Mouse (Mus musculus): ENCODE data around the gene Lrp1. TPM values are rescaled to one million over a fixed set of nuclear protein-coding genes. Genes with fewer than 3 reads are reported as not detected.

Gene Lrp1
- polyA plus RNA-seq, 1 experiment from 2014 or later = 101 TPM

DNA sequence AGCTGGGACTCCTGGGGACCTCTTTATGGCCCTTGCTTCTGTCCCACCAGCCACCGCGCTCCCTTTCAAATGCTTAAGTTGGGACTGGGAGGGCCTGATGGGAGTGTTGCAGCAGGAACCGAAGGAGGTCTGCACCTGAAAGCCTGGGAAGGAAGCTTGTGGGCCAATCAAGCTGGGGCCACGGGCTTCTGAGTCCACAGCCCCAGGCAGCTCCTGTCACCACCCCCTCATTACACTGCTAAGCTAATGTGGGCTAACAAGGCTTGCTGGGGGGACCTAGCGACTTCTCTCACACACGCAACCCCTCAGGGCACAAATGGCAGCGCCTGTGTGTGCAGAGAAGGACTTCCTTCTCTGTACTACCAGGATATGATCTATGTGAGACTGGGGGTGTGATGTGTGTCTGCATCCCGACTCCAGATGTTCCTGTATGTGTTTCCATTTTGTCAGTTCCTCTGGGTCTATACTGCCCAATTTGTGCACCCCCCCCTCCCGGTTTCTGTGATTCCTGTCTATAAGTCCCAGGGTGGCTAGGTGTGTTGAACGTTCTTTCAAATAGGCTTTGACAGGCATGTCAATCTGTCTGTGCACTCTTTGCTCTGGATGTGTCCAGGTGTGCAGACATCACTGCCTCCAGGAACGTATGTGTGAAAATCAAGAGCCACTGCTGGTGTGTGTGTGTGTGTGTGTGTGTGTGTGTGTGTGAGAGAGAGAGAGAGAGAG lies 109.9 kb downstream of the Lrp1 start:
- 7% methylated on average over 11 of the region's 11 CpGs for WGBS
- H3K4me2 ChIP-seq = peak overlapping the region; percentile 78
- no peak for ATAC-seq (ENCODE audit: low FRiP score)
- H3K4me1 ChIP-seq (replicated peaks) = peaks cover 85% of the 10 kb centered on the region
- peak overlapping the region; percentile 41 for H3K4me3 ChIP-seq
- peak overlapping the region; percentile 82 for H3K9ac ChIP-seq
- H3K9me3 ChIP-seq = no peaks in the 10 kb centered on the region
- peaks cover 3% of the 10 kb centered on the region for H3K36me3 ChIP-seq
- peaks cover 37% of the 10 kb centered on the region for H3K27me3 ChIP-seq
- peak overlapping the region; percentile 100 for H3K27ac ChIP-seq

DNA sequence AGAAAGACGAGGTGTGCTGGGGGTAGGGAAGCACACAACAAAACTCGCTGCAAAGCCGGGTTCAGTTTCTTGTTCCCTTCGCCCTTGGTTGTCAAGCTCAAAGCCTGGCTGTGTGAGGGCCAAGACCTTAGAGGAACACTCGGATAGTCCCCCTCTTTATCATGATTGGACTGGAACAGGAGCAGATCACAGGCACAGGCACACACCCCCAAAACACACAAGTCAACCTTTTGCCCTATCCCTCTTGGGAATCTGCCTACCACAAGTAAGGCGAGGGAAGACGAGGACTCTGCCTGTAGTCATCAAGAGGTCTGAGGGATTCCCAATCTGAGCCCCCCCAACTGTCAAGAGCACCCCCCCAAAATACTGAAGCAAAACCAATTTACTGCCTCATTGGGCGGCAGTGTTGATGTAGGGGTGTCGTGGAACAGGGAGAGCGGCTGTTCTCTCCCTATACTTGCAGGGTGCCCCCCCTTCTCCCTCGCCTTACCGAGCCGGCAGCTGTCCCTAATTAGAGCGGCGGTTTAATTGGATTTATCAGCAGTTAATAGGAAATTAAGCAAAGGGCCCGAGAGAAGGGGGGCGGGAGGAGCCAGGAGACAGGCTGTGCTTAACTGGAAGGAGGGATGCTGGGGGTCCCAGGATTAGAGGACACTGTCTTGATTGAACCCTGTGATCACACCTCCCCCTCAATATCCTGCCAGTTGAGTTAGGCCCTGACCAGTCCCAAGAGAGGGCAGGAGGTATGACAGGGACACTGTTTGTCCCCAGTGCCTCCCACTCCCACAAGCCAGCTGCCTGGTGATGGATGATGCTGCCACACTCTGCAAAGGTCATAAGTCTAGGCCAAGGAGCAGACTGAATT lies 110.9 kb downstream of the Lrp1 start:
- Histone ChIP-seq H3K27ac (peak overlapping the region; percentile 100), H3K4me1 (replicated peaks) (peaks cover 75% of the 10 kb centered on the region), H3K36me3 (peaks cover 10% of the 10 kb centered on the region), H3K9ac (peak overlapping the region; percentile 82), H3K9me3 (no peaks in the 10 kb centered on the region), H3K4me2 (peak overlapping the region; percentile 78), H3K27me3 (peaks cover 31% of the 10 kb centered on the region), H3K4me3 (peak overlapping the region; percentile 41; the same call in 1 of the 2 replicates)
- 5% methylated on average over 17 of the region's 17 CpGs for WGBS
- ATAC-seq (ENCODE audit: low FRiP score) = no peak

DNA sequence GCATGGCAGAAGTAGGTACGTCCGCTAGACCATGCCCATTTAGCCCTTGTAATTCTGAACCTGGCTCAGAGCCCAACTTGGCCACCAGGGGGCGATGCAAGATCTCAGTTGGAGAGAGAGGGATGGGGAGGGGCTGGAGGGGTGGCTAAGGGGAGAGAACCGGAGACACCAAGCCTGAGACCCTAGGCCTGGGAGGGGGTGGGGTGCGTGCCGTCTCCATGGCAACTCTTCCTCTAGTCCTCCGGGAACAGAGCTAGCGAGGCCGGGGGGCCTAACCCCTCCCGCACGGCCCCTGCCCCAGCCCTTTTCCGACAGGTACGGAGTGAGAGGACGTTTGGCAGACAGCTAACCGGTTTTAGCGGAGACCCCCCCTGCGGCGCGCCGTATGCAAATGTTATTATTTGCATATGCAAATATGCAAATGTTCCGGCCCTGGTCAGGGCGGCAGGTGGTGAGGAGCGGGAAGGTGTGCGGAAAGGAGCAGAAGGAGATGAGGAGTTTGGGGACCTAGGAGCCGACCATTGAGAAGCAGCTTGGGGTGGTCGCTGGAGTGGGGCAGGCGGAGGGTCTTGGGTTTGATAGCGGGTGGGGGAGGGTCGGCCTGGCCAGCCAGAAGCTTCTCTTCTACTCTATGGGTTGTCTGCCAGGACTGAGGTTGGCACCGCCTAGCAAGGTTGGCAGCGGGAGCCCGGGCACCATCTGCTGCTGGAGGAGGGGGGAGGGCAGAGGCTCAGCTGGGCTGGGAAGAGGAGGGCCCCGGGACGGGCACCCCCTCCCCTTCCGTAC lies 111.7 kb downstream of the Lrp1 start:
- WGBS = under 1% methylated on average over 35 of the region's 35 CpGs
- peaks cover 67% of the 10 kb centered on the region for H3K4me1 ChIP-seq (replicated peaks)
- peak overlapping the region; percentile 41 for H3K4me3 ChIP-seq
- peak overlapping the region; percentile 78 for H3K4me2 ChIP-seq
- H3K9ac ChIP-seq = peak overlapping the region; percentile 82
- ATAC-seq (ENCODE audit: low FRiP score) = peak; percentile 65
- peaks cover 16% of the 10 kb centered on the region for H3K36me3 ChIP-seq
- H3K9me3 ChIP-seq = no peaks in the 10 kb centered on the region
- H3K27me3 ChIP-seq = peaks cover 24% of the 10 kb centered on the region
- H3K27ac ChIP-seq = peak overlapping the region; percentile 100

DNA sequence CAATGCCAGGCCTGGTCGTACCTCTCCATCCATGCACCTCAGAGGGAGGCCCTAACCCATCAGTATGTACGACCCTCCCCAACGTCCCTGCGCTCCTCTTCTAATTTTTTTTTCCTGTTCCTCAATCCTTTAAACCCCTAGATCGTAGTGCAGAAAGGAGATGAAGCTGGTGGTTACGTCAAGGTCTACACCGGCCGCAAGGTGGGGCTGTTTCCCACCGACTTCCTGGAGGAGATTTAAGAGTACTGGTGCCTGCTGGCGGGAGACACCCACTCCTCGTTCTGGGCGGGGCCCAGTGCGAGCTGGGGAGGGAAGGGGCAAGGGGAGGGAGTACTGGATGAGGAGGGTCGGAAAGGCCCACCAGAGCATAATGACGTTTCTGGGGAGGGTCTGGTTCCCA lies 112.7 kb downstream of the Lrp1 start:
- peak overlapping the region; percentile 100 for H3K27ac ChIP-seq
- ATAC-seq (ENCODE audit: low FRiP score) = no peak
- 3% methylated on average over 15 of the region's 15 CpGs for WGBS

DNA sequence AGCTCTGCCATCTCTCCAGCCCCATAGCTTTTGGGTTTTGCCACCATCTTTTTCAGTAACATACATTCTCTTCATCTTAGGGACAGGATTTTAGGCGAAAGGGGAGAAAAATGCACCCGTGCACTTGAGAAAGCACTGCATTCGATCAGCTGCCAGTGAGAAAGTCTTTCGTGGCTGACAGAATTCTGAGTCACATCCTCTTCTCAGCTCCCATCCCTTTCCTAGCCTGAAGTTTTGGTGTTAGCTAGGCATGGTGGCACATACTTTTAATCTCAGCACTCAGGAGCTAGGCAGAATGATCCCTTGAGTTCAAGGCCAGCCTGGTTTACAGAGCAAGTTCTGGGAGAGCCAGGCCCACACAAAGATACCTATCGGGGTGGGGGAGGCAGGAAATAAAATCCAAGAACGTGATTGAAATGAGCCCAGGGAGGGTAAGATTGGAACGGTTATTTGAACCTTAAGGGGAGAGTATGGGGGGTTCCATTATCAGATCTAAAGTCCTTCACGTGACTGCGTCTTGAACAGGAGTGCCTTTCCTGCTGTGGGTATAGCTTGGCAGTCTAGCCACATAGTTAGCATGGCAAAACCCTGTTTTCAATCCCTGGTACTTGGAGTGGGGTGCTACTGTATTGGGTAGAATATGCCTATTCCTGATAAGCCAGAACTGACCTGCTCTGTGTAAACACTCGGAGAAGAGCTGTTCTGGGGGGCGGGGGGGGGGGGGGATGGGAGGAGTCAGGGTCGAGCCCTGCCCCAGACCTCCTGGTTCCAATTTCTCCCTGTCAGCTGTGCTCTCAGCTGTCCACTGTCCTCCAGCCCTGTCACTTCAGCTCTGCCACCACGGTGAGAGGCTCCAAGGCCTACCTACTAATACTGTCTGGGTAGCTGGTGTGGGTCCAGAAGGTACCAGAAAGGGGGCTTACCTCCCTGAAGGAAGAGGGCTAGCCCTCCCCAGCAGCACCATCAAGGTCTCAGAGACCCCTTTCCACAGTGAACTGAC lies 119.8 kb downstream of the Lrp1 start, which contains the start of gene Stac3:
TSS of gene Stac3 (plus strand) at position 793 of the 1,000 bp plus-strand sequence.
- H3K4me1 ChIP-seq (replicated peaks) = no peaks in the 10 kb centered on the region
- no peak within 1 kb of the TSS for H3K9ac ChIP-seq
- H3K4me3 ChIP-seq = no peak within 1 kb of the TSS
- H3K36me3 ChIP-seq = peaks cover 71% of the 10 kb centered on the region
- no peak within 1 kb of the TSS for H3K27ac ChIP-seq
- no peaks in the 10 kb centered on the region for H3K9me3 ChIP-seq
- ATAC-seq (ENCODE audit: low FRiP score) = no peak
- H3K27me3 ChIP-seq = peaks cover 5% of the 10 kb centered on the region; the same call in 1 of the 2 replicates
- H3K4me2 ChIP-seq = no peak within 1 kb of the TSS
- 76% methylated on average over 13 of the region's 13 CpGs for WGBS

More for the DNA sequence above, 112.7 kb downstream of the Lrp1 start:
- H3K9ac ChIP-seq = peak overlapping the region; percentile 24; the same call in 1 of the 2 replicates
- H3K27me3 ChIP-seq = peaks cover 22% of the 10 kb centered on the region
- H3K36me3 ChIP-seq = peaks cover 24% of the 10 kb centered on the region
- no peak overlapping the region for H3K4me3 ChIP-seq
- no peaks in the 10 kb centered on the region for H3K9me3 ChIP-seq
- H3K4me1 ChIP-seq (replicated peaks) = peaks cover 57% of the 10 kb centered on the region
- H3K4me2 ChIP-seq = peak overlapping the region; percentile 78

DNA sequence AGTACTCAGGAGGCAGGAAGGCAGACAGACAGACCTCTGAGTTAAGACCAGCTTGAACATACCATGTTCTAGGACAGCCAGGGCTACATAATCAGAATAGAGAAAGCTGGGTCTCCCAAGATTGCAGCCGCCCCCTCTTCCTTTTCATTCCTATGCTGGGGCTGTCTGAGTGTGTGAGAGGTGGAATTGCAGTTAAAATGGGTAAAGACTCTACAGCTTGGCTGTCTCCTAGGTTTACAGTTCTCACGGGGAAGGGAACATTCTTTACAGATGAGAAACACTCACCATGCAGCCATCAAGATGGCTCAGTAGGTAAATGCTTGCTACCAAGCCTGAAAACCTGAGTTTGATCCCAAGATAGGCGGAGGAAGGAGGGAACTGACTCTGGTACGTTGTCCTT lies 120.9 kb downstream of the Lrp1 start:
- 87% methylated on average over 4 of the region's 4 CpGs for WGBS
- Histone ChIP-seq H3K36me3 (peaks cover 73% of the 10 kb centered on the region), H3K4me1 (replicated peaks) (no peaks in the 10 kb centered on the region), H3K27me3 (no peaks in the 10 kb centered on the region), H3K9me3 (no peaks in the 10 kb centered on the region), H3K27ac (no peak overlapping the region), H3K9ac (no peak overlapping the region), H3K4me2 (no peak overlapping the region), H3K4me3 (no peak overlapping the region)
- no peak for ATAC-seq (ENCODE audit: low FRiP score)

DNA sequence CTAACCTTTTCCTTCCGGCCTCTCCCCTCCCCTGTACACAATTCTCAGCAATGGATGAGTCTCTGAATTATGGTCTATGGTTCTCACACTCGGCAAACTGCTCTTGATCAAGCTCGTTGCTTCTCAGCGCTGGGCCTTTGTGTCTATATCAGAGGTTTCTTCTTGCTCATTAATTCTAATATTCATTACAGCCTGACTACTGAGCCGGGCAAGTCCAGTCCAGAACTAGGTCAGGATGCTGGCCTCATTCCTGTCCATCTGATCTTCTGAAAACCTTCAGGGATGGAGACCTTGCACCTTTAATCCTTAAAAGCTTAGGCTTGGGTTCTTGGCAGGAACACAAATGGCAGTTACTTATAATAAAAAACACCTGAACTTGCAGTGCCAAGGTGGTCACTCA lies 121.4 kb downstream of the Lrp1 start:
- peaks cover 74% of the 10 kb centered on the region for H3K36me3 ChIP-seq

DNA sequence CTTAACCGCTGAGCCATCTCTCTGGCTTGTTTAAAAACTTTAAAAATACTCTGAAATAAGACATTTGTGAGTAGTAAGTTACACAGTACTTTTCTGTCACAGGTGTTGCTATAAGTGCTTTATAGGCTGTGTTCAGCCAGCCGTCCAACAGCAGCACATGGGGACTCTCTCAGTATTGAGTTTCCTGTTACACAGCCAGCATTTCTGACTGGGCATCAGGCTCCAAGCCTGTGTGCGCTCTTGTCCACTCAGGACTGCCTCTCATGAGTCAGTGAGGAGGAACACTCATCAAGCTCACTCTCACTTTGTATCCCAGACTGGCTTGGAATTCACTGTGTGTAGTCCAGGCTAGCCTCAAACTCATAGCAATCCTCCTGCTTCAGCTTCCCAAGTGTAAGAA lies 124.8 kb downstream of the Lrp1 start:
- no peak overlapping the region for H3K27ac ChIP-seq
- H3K9me3 ChIP-seq = no peaks in the 10 kb centered on the region
- 97% methylated on average over 3 of the region's 3 CpGs for WGBS
- no peak overlapping the region for H3K9ac ChIP-seq
- H3K4me2 ChIP-seq = no peak overlapping the region
- H3K4me1 ChIP-seq (replicated peaks) = peaks cover 6% of the 10 kb centered on the region
- no peaks in the 10 kb centered on the region for H3K27me3 ChIP-seq
- H3K4me3 ChIP-seq = no peak overlapping the region
- peaks cover 91% of the 10 kb centered on the region for H3K36me3 ChIP-seq
- ATAC-seq (ENCODE audit: low FRiP score) = no peak

More for the DNA sequence above, 121.4 kb downstream of the Lrp1 start:
- no peaks in the 10 kb centered on the region for H3K4me1 ChIP-seq (replicated peaks)
- no peak overlapping the region for H3K27ac ChIP-seq
- H3K9me3 ChIP-seq = no peaks in the 10 kb centered on the region
- no peaks in the 10 kb centered on the region for H3K27me3 ChIP-seq
- no peak overlapping the region for H3K9ac ChIP-seq
- no peak overlapping the region for H3K4me3 ChIP-seq
- 78% methylated on average over 5 of the region's 5 CpGs for WGBS
- no peak overlapping the region for H3K4me2 ChIP-seq
- ATAC-seq (ENCODE audit: low FRiP score) = no peak

DNA sequence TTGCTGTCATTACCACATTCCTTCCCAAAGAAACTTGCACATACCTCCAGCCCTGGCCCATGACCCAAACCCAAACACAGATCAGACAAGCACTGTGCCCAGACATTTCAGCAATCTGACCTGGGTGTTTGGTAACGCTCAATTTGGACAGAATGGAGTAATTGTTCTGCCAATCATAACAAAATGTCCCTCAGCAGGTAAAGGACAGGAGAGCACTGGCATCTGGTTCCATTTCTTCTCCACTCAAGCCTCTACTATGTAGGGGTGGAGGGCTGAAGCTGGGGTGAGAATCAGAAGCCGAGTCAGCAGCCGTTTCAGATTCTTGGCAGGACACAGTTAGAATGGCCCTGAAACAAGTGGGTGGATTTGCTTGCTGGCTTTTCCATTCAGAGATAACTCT lies 128.8 kb downstream of the Lrp1 start:
- Histone ChIP-seq H3K27ac (0 out of 2 replicates have a peak overlapping the region, but pooled peaks have one; percentile 81), H3K27me3 (no peaks in the 10 kb centered on the region), H3K4me1 (replicated peaks) (peaks cover 43% of the 10 kb centered on the region), H3K9ac (no peak overlapping the region), H3K36me3 (peaks cover 77% of the 10 kb centered on the region), H3K9me3 (no peaks in the 10 kb centered on the region), H3K4me3 (no peak overlapping the region), H3K4me2 (no peak overlapping the region)
- no peak for ATAC-seq (ENCODE audit: low FRiP score)
- 85% methylated on average over 3 of the region's 3 CpGs for WGBS

DNA sequence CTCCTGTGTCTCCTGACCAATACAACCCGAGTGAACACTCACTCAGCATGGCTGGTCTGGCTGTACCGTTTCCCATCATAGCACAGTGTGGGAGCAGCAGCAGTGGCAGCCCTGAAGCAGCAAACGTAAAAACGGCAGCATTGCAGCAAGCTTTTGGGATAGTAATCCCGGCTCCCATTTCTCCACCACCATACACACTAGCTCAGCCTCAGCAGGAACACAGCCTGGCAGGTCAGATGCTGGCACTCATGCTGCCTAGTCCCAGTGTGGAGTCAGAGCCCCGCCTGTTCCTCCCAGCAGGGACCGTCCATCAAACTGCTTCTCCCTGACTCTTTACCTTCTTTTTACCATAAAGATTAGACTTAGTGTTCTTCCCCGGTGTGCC lies 129.8 kb downstream of the Lrp1 start:
- no peaks in the 10 kb centered on the region for H3K9me3 ChIP-seq
- H3K4me1 ChIP-seq (replicated peaks) = peaks cover 43% of the 10 kb centered on the region
- H3K27me3 ChIP-seq = no peaks in the 10 kb centered on the region
- peak overlapping the region; percentile 81 for H3K27ac ChIP-seq
- H3K4me2 ChIP-seq = no peak overlapping the region
- peak; percentile 18 for ATAC-seq (ENCODE audit: low FRiP score)
- H3K4me3 ChIP-seq = no peak overlapping the region
- WGBS = 56% methylated on average over 8 of the region's 8 CpGs
- peak overlapping the region; percentile 14; the same call in 1 of the 2 replicates for H3K9ac ChIP-seq
- peaks cover 72% of the 10 kb centered on the region for H3K36me3 ChIP-seq
